Mouse (Mus musculus): Measurements from ENCODE around the gene Sec14l4.

DNA sequence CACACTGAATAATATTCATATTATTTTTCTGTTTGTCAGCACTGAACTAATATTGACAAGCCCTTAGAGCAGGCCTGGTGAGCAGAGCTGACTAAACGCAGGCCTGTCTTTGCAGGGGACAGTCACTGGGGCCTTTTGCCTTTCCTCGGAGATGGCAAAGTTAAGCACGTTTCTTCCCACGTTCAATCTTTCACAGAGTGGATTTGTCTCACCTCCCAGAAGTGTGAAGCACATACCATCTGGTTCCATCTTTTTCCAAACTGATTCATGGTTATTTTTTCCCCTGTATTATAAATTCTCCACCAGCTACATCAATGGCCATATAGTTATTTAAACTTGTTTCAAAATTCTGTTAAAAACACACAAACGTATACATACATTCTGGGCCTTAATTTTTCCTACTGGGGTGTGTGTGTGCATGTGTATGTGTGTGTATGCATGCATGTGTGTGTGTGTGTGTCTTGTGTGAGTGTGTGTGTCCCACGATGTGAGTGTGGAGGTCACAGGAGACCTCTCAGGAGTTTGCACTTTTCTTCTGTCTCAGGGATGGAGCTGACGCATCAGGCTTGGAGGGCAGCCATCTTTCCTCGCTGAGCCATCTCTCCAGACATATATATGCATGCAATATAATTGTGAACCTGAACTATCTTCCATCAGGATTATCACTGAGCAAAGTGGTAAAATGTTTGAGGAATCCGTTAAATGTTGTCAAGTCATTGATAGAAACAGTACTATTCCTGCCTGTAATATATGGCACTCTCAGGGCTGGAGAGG is 3.5 kb upstream of the Sec14l4 start:
- no peak for TF ChIP-seq CTCF (IDR thresholded peaks at IDR 0.05)
- TF ChIP-seq EP300 (IDR thresholded peaks at IDR 0.05), result no peak

All from lung, postnatal 0 days (tissue).